8 mouse cellular contexts compared by ENCODE assay signal in genomic region chr4:145246173-145247011, GRCm38 (mm10). TPM values are rescaled to one million over a fixed set of nuclear protein-coding genes. Genes with fewer than 3 reads are reported as not detected.
DNase-seq lines count a peak whose midpoint lies in the region; ATAC-seq and TF ChIP-seq lines count a peak whose summit lies in the region.

Gene Tnfrsf1b (minus strand): TSS chr4:145246870.

- H3K4me2 ChIP-seq in hindbrain, embryonic 16.5 days (ENCODE audit: low read length) = peak within 1 kb of the TSS; percentile 62
- peak within 1 kb of the TSS; percentile 75 for H3K4me2 ChIP-seq in liver, embryonic 12.5 days
- peak within 1 kb of the TSS; percentile 99 for H3K4me2 ChIP-seq in myocyte (ENCODE audit: low read depth)

- no peaks in the 10 kb centered on the region; the same call in 1 of the 2 replicates for H3K4me1 ChIP-seq in hindbrain, embryonic 16.5 days (ENCODE audit: control insufficient read depth, insufficient read depth, low read depth, low read length)
- peaks cover 8% of the 10 kb centered on the region; the same call in 1 of the 2 replicates for H3K4me1 ChIP-seq in liver, embryonic 12.5 days

- peak; percentile 97 for TF ChIP-seq POLR2A in myocyte (IDR thresholded peaks at IDR 0.05; ENCODE audit: insufficient read length, low read depth)

- no peaks in the 10 kb centered on the region for H3K36me3 ChIP-seq in hindbrain, embryonic 16.5 days (ENCODE audit: control insufficient read depth, insufficient read depth, low read length)
- H3K36me3 ChIP-seq in liver, embryonic 12.5 days = no peaks in the 10 kb centered on the region
- H3K36me3 ChIP-seq in myocyte (ENCODE audit: control insufficient read depth, insufficient read depth) = no peaks in the 10 kb centered on the region

- DNase-seq in adrenal gland, postnatal 36 days = peak; percentile 62 to 75
- peak; percentile 50 for DNase-seq in gastrocnemius, postnatal 10 days
- DNase-seq in thymus, postnatal 0 days (ENCODE audit: low spot score) = peak; percentile 72
- DNase-seq in cerebellum, adult 9-10 months = no peak

- peak; percentile 58 for ATAC-seq in CD4-positive, CD25-positive, alpha-beta regulatory T cell, adult 4 months
- peak; percentile 83 for ATAC-seq in hindbrain, embryonic 16.5 days
- ATAC-seq in liver, embryonic 12.5 days = peak; percentile 80

- no peaks in the 10 kb centered on the region for H3K9me3 ChIP-seq in hindbrain, embryonic 16.5 days (ENCODE audit: control insufficient read depth, low read length)
- no peaks in the 10 kb centered on the region for H3K9me3 ChIP-seq in liver, embryonic 12.5 days (replicated peaks)

- H3K79me2 ChIP-seq in myocyte (ENCODE audit: control insufficient read depth, insufficient read depth) = peaks cover 46% of the 10 kb centered on the region

- peak within 1 kb of the TSS; percentile 10 for H3ac ChIP-seq in myocyte (ENCODE audit: control insufficient read depth, insufficient read length)

- peak within 1 kb of the TSS; percentile 41 for H3K4me3 ChIP-seq in hindbrain, embryonic 16.5 days (ENCODE audit: low read length)
- H3K4me3 ChIP-seq in liver, embryonic 12.5 days = peak within 1 kb of the TSS; percentile 56
- H3K4me3 ChIP-seq in myocyte = peak within 1 kb of the TSS; percentile 59

- H3K27ac ChIP-seq in hindbrain, embryonic 16.5 days (ENCODE audit: low read depth, low read length) = no peak within 1 kb of the TSS; the same call in 1 of the 2 replicates
- H3K27ac ChIP-seq in liver, embryonic 12.5 days = no peak within 1 kb of the TSS

- H3K9ac ChIP-seq in hindbrain, embryonic 16.5 days (ENCODE audit: low read depth, low read length) = peak within 1 kb of the TSS; percentile 59
- H3K9ac ChIP-seq in liver, embryonic 12.5 days = peak within 1 kb of the TSS; percentile 60

- WGBS in hindbrain, embryonic 16.5 days = under 1% methylated on average over 47 of the region's 47 CpGs
- WGBS in liver, embryonic 12.5 days (ENCODE audit: insufficient replicate concordance) = under 1% methylated on average over 47 of the region's 47 CpGs

- H3K27me3 ChIP-seq in hindbrain, embryonic 16.5 days (replicated peaks; ENCODE audit: control insufficient read depth, insufficient read depth, low read length) = peaks cover 9% of the 10 kb centered on the region
- H3K27me3 ChIP-seq in liver, embryonic 12.5 days (replicated peaks) = peaks cover 57% of the 10 kb centered on the region
- H3K27me3 ChIP-seq in myocyte (ENCODE audit: control insufficient read depth, insufficient read depth, insufficient read length) = no peaks in the 10 kb centered on the region

TF ChIP-seq in myocyte, 11 proteins besides CTCF, POLR2A, EP300 and RAD21:
- TF ChIP-seq MAX (IDR thresholded peaks at IDR 0.05; ENCODE audit: low read depth) (no peak), TCF12 (IDR thresholded peaks at IDR 0.05; ENCODE audit: insufficient read depth, poor library complexity, severe bottlenecking) (no peak), POLR2AphosphoS2 (IDR thresholded peaks at IDR 0.05; ENCODE audit: insufficient read length, low read depth) (peak; percentile 98), CEBPB (IDR thresholded peaks at IDR 0.05; ENCODE audit: insufficient read depth, poor library complexity, severe bottlenecking) (peak; percentile 54; the same call in 1 of the 2 replicates), E2F4 (IDR thresholded peaks at IDR 0.05; ENCODE audit: insufficient read depth) (no peak), SRF (IDR thresholded peaks at IDR 0.05; ENCODE audit: control insufficient read depth, insufficient read length, low read depth) (no peak), TCF3 (IDR thresholded peaks at IDR 0.05; ENCODE audit: insufficient read length, low read depth) (no peak), REST (IDR thresholded peaks at IDR 0.05; ENCODE audit: insufficient read depth, insufficient read length) (peak; percentile 18), MYOG (IDR thresholded peaks at IDR 0.05; ENCODE audit: control insufficient read depth in 1 of 3, insufficient read depth in 1 of 3, insufficient read length in 2 of 3, low read depth in 2 of 3) (peak in 1 of 3 experiments; percentile 31), MYOD1 (IDR thresholded peaks at IDR 0.05; ENCODE audit: control insufficient read depth in 1 of 3, insufficient read length in 2 of 3, low read depth in 2 of 3) (peak in 1 of 3 experiments; percentile 42), USF1 (IDR thresholded peaks at IDR 0.05; ENCODE audit: low read depth) (no peak)

RNA-seq across cellular contexts. Expression of gene Tnfrsf1b, which starts in this region (rescaled TPM):
- 100 to 1,000 TPM; 115 to 174 TPM for polyA plus RNA-seq in CD4-positive, CD25-positive, alpha-beta regulatory T cell, adult 4 months (2017; shearing (Covaris generic))
- total RNA-seq in adrenal gland, postnatal 36 days (2021) = 1 to 10 TPM; 7.6 to 9.7 TPM
- 1 to 10 TPM; 4.4 to 5.8 TPM for total RNA-seq in gastrocnemius, postnatal 10 days (2021)
- polyA plus RNA-seq in hindbrain, embryonic 16.5 days (2015; fragmentation: Nextera tagmentation; extraction: Ambion mirVana) = 3.9 and 4.3 TPM in 2 replicates
- 4.9 TPM in 2 replicates for polyA plus RNA-seq in liver, embryonic 12.5 days (2016; fragmentation: Nextera tagmentation; extraction: Ambion mirVana)
- 9.7 TPM for polyA plus RNA-seq in myocyte (2012; fragmentation: generic; extraction: Trizol)
- 12.5 and 12.9 TPM in 2 replicates for polyA plus RNA-seq in thymus, postnatal 0 days (2015; fragmentation: Nextera tagmentation; extraction: Ambion mirVana)
